Mouse (Mus musculus): ENCODE data around the gene Pofut2. TPM values are rescaled to one million over a fixed set of nuclear protein-coding genes. Genes with fewer than 3 reads are reported as not detected.
A peak's percentile ranks its signal among the peaks of the same experiment; 100 is the strongest.

Gene Pofut2
- total and polyA plus RNA-seq, 3 experiments = 20.3 to 24.5 TPM; not detected in 1

GRCm38 (mm10) chr10:77211116-77211570 is 47.9 kb upstream of the Pofut2 start (continued):
- no peak for TF ChIP-seq CHD2 (IDR thresholded peaks at IDR 0.05; ENCODE audit: low read length)
- no peak for TF ChIP-seq BHLHE40 (IDR thresholded peaks at IDR 0.05; ENCODE audit: borderline replicate concordance, low read depth, low read length)

DNA sequence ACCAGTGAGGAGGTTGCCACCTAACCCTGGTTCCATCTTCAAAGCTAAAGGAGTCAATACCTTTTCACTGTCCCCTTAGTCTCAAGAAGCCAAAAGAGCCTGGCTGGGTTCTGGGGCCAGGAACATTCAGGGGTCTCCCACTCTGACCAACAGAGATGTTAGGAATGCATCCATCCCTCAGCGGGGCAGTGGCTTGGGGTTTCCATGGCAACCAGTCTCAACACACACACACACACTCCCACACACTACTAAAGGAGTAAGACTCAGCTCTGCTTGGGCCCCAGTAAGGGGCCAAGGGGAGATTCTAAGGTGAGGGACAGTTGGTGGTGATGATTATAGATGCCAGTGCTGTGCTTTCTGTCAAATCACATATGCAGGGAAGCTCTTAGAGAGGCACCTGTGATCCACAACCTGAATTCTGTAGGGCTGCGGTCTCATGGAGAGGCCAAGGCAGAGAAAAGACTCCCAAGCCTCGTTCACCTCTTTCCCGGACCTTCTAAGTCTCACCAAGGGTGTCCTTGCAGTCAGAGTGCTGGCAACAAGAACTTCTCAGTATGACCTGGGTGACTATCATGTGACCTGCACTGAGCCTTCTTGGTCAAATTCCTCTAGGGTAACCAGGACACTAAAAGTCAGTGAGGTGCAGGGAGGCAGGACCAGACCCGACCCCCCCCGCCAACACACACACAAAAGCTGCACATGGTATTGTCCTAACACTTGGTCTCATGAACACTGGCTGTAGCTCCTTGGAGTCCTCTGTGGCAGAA is 46.5 kb upstream of the Pofut2 start:
- Histone ChIP-seq H3K4me3 (ENCODE audit: control insufficient read depth in 1 of 2, insufficient read depth in 1 of 2, low read depth in 2 of 2, low read length in 2 of 2) (peak overlapping the region in 1 of 2 experiments; percentile 36; a peak in 3 of 4 replicates), H3K27ac (ENCODE audit: control insufficient read depth, low read depth, low read length) (peak overlapping the region; percentile 84), H3K9me3 (replicated peaks; ENCODE audit: insufficient read depth, low read length) (no peaks in the 10 kb centered on the region), H3K36me3 (ENCODE audit: control insufficient read depth in 1 of 2, insufficient read depth in 2 of 2, low read length in 2 of 2) (peaks cover 0 to 31% of the 10 kb centered on the region in 2 experiments; a peak in 2 of 4 replicates), H3K79me2 (ENCODE audit: control insufficient read depth, insufficient read depth, low read length, poor library complexity) (no peaks in the 10 kb centered on the region), H3K9ac (ENCODE audit: control insufficient read depth, low read depth, low read length, poor library complexity, severe bottlenecking) (peak overlapping the region; percentile 59), H3K4me1 (ENCODE audit: control insufficient read depth in 1 of 2, insufficient read depth in 2 of 2, low read length in 2 of 2) (peaks cover 0 to 53% of the 10 kb centered on the region in 2 experiments; a peak in 3 of 4 replicates), H3K27me3 (ENCODE audit: control insufficient read depth in 1 of 2, insufficient read depth in 2 of 2, low read length in 2 of 2) (no peaks in the 10 kb centered on the region)
- TF ChIP-seq POLR2A (IDR thresholded peaks at IDR 0.05; ENCODE audit: control insufficient read depth in 1 of 2, insufficient read depth in 1 of 2, low read depth in 1 of 2, low read length in 2 of 2, poor library complexity in 1 of 2) (no peak; a peak in 1 of 4 replicates), TAL1 (IDR thresholded peaks at IDR 0.05; ENCODE audit: low read length) (no peak), BHLHE40 (IDR thresholded peaks at IDR 0.05; ENCODE audit: borderline replicate concordance, low read depth, low read length) (no peak), NELFE (IDR thresholded peaks at IDR 0.05; ENCODE audit: low read depth, low read length) (no peak), ZMIZ1 (IDR thresholded peaks at IDR 0.05; ENCODE audit: low read depth, low read length) (no peak), RAD21 (IDR thresholded peaks at IDR 0.05; ENCODE audit: low read depth, low read length) (no peak), USF1 (IDR thresholded peaks at IDR 0.05; ENCODE audit: low read depth, low read length) (no peak), CHD1 (IDR thresholded peaks at IDR 0.05; ENCODE audit: low read depth, low read length) (no peak), POLR2AphosphoS5 (IDR thresholded peaks at IDR 0.05; ENCODE audit: borderline replicate concordance, low read depth, low read length) (no peak), SMC3 (IDR thresholded peaks at IDR 0.05; ENCODE audit: low read depth, low read length) (no peak), MYC (IDR thresholded peaks at IDR 0.05; ENCODE audit: low read depth, low read length) (no peak), RCOR1 (IDR thresholded peaks at IDR 0.05; ENCODE audit: low read depth, low read length) (no peak)
- DNase-seq (ENCODE audit: low read depth, low spot score) = no peak

DNA sequence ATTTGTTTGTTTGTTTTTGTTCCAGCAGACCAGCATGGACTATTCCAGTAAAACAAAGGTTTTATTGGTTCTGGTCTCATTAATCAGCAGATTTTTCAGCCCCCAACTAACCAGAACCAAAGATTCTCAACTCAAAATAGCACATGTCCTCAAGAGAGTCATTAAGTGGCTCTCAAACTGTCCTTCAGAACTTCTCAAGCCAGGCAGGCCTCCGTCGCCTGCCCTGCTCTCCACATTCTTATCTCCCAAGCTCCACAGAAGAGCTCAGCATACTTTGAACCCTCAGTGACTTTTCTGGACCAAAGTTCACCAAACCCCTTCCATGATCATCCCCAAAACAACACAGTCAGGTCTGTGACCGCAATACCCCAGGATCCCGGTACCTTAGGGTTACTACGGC is 45.5 kb upstream of the Pofut2 start:
- H3K27me3 ChIP-seq (ENCODE audit: control insufficient read depth in 1 of 2, insufficient read depth in 2 of 2, low read length in 2 of 2) = no peaks in the 10 kb centered on the region

More for the DNA sequence above, 45.5 kb upstream of the Pofut2 start:
- TF ChIP-seq HCFC1 (IDR thresholded peaks at IDR 0.05; ENCODE audit: low read depth, low read length) (no peak), E2F4 (IDR thresholded peaks at IDR 0.05; ENCODE audit: borderline replicate concordance, low read depth, low read length) (no peak), SIN3A (IDR thresholded peaks at IDR 0.05; ENCODE audit: low read length) (no peak), ZMIZ1 (IDR thresholded peaks at IDR 0.05; ENCODE audit: low read depth, low read length) (no peak), MAFK (IDR thresholded peaks at IDR 0.05; ENCODE audit: borderline replicate concordance, low read depth, low read length) (no peak), UBTF (IDR thresholded peaks at IDR 0.05; ENCODE audit: borderline replicate concordance, insufficient read depth, low read depth, low read length) (no peak), MAZ (IDR thresholded peaks at IDR 0.05; ENCODE audit: low read depth, low read length) (no peak), TAL1 (IDR thresholded peaks at IDR 0.05; ENCODE audit: low read length) (no peak), POLR2A (IDR thresholded peaks at IDR 0.05; ENCODE audit: control insufficient read depth in 1 of 2, insufficient read depth in 1 of 2, low read depth in 1 of 2, low read length in 2 of 2, poor library complexity in 1 of 2) (no peak), NRF1 (IDR thresholded peaks at IDR 0.05; ENCODE audit: insufficient read depth, low read depth, low read length, poor library complexity, severe bottlenecking) (no peak), GATA1 (IDR thresholded peaks at IDR 0.05; ENCODE audit: low read depth, low read length) (no peak), SMC3 (IDR thresholded peaks at IDR 0.05; ENCODE audit: low read depth, low read length) (no peak), CHD2 (IDR thresholded peaks at IDR 0.05; ENCODE audit: low read length) (no peak), RAD21 (IDR thresholded peaks at IDR 0.05; ENCODE audit: low read depth, low read length) (no peak)
- Histone ChIP-seq H3K79me2 (ENCODE audit: control insufficient read depth, insufficient read depth, low read length, poor library complexity) (no peaks in the 10 kb centered on the region), H3K9me3 (replicated peaks; ENCODE audit: insufficient read depth, low read length) (no peaks in the 10 kb centered on the region), H3K36me3 (ENCODE audit: control insufficient read depth in 1 of 2, insufficient read depth in 2 of 2, low read length in 2 of 2) (peaks cover 0 to 31% of the 10 kb centered on the region in 2 experiments; a peak in 2 of 4 replicates), H3K4me1 (ENCODE audit: control insufficient read depth in 1 of 2, insufficient read depth in 2 of 2, low read length in 2 of 2) (peaks cover 0 to 63% of the 10 kb centered on the region in 2 experiments; a peak in 3 of 4 replicates), H3K4me3 (ENCODE audit: control insufficient read depth in 1 of 2, insufficient read depth in 1 of 2, low read depth in 2 of 2, low read length in 2 of 2) (no peak overlapping the region), H3K9ac (ENCODE audit: control insufficient read depth, low read depth, low read length, poor library complexity, severe bottlenecking) (no peak overlapping the region), H3K27ac (ENCODE audit: control insufficient read depth, low read depth, low read length) (no peak overlapping the region)
- no peak for DNase-seq (ENCODE audit: low read depth, low spot score)
